Mouse (Mus musculus): ENCODE results near the gene Cryz.

DNA sequence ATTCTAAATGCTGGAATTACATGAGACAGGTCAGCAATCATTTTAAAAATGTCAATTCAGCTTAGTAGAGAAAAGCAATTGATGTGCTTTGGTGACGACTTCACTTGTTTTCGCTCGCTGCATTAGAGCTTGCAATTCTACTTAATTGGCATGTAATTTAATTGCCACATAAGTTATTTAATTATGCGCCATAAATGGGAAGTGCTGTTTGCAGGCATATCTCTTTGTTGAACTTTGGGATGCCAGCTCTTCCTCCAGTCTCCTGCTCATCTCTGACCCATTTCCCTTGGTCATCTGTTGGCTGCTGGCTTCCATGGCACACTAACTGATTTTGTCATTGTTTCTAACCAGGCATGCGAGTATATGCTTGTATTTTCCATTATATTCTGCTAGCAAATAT is 36.6 kb downstream of the Cryz start:
- TF ChIP-seq CTCF (IDR thresholded peaks at IDR 0.05; ENCODE audit: low read depth, low read length) (no peak), TAL1 (conservative IDR thresholded peaks at IDR 0.05; ENCODE audit: low read depth, low read length) (no peak), GATA1 (IDR thresholded peaks at IDR 0.05; ENCODE audit: borderline replicate concordance, low read length) (no peak)

All from G1E (cell line).